Mouse (Mus musculus) hindbrain, postnatal 0 days (tissue): Measurements from ENCODE around the gene Arl6. TPM values are rescaled to one million over a fixed set of nuclear protein-coding genes. Genes with fewer than 3 reads are reported as not detected.

Experiments used
- ATAC-seq: fragments of 200-750 bp; cut with Nextera tagmentation; 2 replicates; pipeline ENCODE4 v1.8.0; 2017; ENCODE audit warnings: mild to moderate bottlenecking, moderate TSS enrichment, moderate library complexity
- DNase-seq: peaks from one replicate; pipeline ENCODE4 v3.0.0-alpha.2; 2015; ENCODE audit warnings: low spot score
- H3K27ac ChIP-seq: fragments of 300-500 bp; sonication (generic); 2 replicates; pipeline ENCODE4 v1.5.1; 2014; ENCODE audit warnings: mild to moderate bottlenecking
- H3K27me3 ChIP-seq: fragments of 300-500 bp; sonication (generic); 2 replicates; pipeline ENCODE4 v1.6.1; 2014; ENCODE audit warnings: low read length, mixed read lengths; ENCODE audit not compliant: insufficient read depth
- H3K36me3 ChIP-seq: fragments of 300-500 bp; sonication (generic); 2 replicates; pipeline ENCODE4 v1.6.1; 2014; ENCODE audit warnings: low read length, mixed read lengths; ENCODE audit not compliant: insufficient read depth
- H3K4me1 ChIP-seq: fragments of 300-500 bp; sonication (generic); 2 replicates; pipeline ENCODE4 v1.6.1; 2014; ENCODE audit warnings: antibody characterized with exemption, low read length, mixed read lengths; ENCODE audit not compliant: insufficient read depth
- H3K4me2 ChIP-seq: fragments of 300-500 bp; sonication (generic); 2 replicates; pipeline ENCODE4 v1.6.1; 2014; ENCODE audit warnings: low read depth, mild to moderate bottlenecking, low read length, moderate library complexity, mixed read lengths
- H3K4me3 ChIP-seq: fragments of 300-500 bp; sonication (generic); 2 replicates; pipeline ENCODE4 v1.5.1; 2014; ENCODE audit warnings: low read length
- H3K9ac ChIP-seq: fragments of 300-500 bp; sonication (generic); replicated peaks from 2 replicates; pipeline ENCODE4 v1.6.1; 2014; ENCODE audit warnings: mild to moderate bottlenecking, low read length, moderate library complexity, mixed read lengths
- H3K9me3 ChIP-seq: fragments of 300-500 bp; sonication (generic); 2 replicates; pipeline ENCODE4 v1.6.1; 2016; ENCODE audit warnings: low read length, mixed read lengths
- CTCF ChIP-seq: IDR thresholded peaks from 2 replicates; pipeline ENCODE4 v1.5.1; 2016; ENCODE audit warnings: antibody characterized with exemption, control low read depth, low read depth
- WGBS: fragments of 180-500 bp; shearing (Covaris S2); extraction: QIAGEN DNeasy Blood & Tissue Kit; methylation state at CpG from one replicate; pipeline ENCODE4 v1.1.7; 2014; 5-methylcytosine and 5-hydroxymethylcytosine counted together
- polyA plus RNA-seq: library from polyadenylated mRNA; unstranded; fragments of >200 nt; fragmentation: Nextera tagmentation; extraction: Ambion mirVana; gene quantifications from 2 replicates; pipeline ENCODE4 v1.2.1, GENCODE M21; 2015
- total RNA-seq: library from RNA; depleted of rRNA; stranded (reverse); fragments of >200 nt; gene quantifications from 2 replicates; pipeline ENCODE4 v1.2.3, GENCODE M21; 2014; rRNA removed

Arl6 gene
- total RNA-seq, result 26.6 and 29.1 TPM in 2 replicates
- 63.7 and 65.8 TPM in 2 replicates for polyA plus RNA-seq

DNA sequence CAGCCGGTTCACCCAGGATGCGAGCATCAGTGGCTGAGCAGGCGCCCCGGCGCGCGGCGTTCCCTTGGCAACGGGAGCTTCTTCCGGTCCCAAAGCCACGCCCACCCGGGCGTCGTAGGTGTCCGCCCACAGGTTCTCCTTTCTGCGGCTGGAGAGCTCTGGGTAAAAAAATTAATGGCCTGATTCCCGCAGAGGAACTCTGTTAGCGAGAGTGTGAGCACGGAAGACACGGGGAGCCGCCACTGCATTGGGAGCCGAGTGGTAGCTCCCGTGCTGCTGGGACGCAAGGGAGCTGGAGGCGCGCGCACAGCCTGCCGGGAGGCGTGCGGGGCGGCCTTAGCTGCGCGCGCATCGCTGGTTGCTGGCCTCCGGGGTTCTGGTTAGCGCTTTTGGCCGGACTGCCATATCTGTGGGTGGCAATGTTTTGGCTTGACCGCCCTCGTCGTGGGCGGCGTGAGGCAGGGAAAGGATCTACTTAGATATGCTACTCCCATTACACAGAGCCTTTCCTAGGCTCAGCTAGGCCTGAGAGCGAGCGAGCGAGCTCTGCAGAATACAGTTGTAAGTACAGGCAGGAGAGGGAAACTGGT, at the start of gene Arl6:
TSS of gene Arl6 (minus strand) at position 290 of the 590 bp plus-strand sequence.
- ATAC-seq, result peak; percentile 98
- no peaks in the 10 kb centered on the region for H3K9me3 ChIP-seq
- WGBS, result under 1% methylated on average over 46 of the region's 46 CpGs

DNA sequence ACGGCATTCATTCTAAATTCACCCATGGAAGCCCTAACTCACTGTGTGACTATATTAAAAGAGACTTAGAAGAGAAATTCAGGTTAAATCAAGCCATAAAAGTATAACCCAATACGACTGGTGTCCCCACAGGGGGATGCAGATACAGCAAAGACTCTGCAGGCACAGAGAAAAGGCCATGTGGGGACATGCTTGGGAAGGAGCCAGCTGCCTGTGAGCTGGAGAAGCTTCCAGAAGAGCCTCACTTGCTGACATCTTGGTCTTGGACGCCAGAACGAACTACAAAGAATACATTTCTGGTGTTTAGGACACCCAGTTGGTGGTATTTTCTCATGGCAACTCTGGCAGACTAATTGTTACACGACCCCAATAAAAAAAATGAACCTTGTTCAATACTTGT, 45.9 kb upstream of the Arl6 start:
- no peak overlapping the region for H3K27ac ChIP-seq
- H3K27me3 ChIP-seq, result no peaks in the 10 kb centered on the region
- no peaks in the 10 kb centered on the region for H3K36me3 ChIP-seq
- H3K9me3 ChIP-seq, result no peaks in the 10 kb centered on the region
- no peaks in the 10 kb centered on the region for H3K4me1 ChIP-seq
- H3K9ac ChIP-seq, result no peak overlapping the region
- peak; percentile 26 for DNase-seq
- no peak for TF ChIP-seq CTCF
- 56% methylated on average over 5 of the region's 5 CpGs for WGBS
- ATAC-seq, result no peak
- H3K4me3 ChIP-seq, result no peak overlapping the region
- H3K4me2 ChIP-seq, result no peak overlapping the region

More for the DNA sequence above, at the start of gene Arl6:
- H3K4me1 ChIP-seq, result no peaks in the 10 kb centered on the region
- H3K36me3 ChIP-seq, result no peaks in the 10 kb centered on the region
- peak within 1 kb of the TSS; percentile 93 for H3K27ac ChIP-seq
- H3K9ac ChIP-seq, result peak within 1 kb of the TSS; percentile 70
- peak; percentile 98 for DNase-seq
- H3K4me3 ChIP-seq, result peak within 1 kb of the TSS; percentile 85
- no peaks in the 10 kb centered on the region for H3K27me3 ChIP-seq
- no peak for TF ChIP-seq CTCF
- H3K4me2 ChIP-seq, result peak within 1 kb of the TSS; percentile 57

DNA sequence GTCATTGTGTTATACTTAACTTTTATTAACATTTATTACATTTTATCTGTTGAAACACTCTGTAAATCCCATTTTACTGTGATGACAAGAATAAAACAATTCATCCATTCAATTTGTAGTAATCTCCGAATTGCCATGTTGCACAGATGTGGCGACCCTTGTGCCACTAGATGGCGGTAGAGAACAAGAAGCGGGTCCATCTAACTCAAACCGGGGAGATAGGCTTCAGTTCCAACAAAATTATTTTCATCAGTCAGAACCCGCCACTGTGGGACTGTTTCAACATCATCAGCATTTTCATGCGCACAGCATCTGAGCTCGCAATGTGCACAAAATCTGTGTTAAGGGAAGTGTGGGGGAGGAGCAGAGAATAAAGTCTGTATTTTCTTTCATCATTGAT, 44.2 kb upstream of the Arl6 start:
- WGBS, result under 1% methylated on average over 8 of the region's 8 CpGs
- H3K27me3 ChIP-seq, result no peaks in the 10 kb centered on the region
- peak overlapping the region; percentile 31 for H3K4me2 ChIP-seq
- no peaks in the 10 kb centered on the region for H3K36me3 ChIP-seq
- no peak overlapping the region for H3K27ac ChIP-seq
- H3K4me3 ChIP-seq, result no peak overlapping the region
- ATAC-seq (peak; percentile 92), DNase-seq (peak; percentile 95)
- H3K9me3 ChIP-seq, result no peaks in the 10 kb centered on the region
- H3K4me1 ChIP-seq, result no peaks in the 10 kb centered on the region
- TF ChIP-seq CTCF, result peak; percentile 98
- no peak overlapping the region for H3K9ac ChIP-seq

DNA sequence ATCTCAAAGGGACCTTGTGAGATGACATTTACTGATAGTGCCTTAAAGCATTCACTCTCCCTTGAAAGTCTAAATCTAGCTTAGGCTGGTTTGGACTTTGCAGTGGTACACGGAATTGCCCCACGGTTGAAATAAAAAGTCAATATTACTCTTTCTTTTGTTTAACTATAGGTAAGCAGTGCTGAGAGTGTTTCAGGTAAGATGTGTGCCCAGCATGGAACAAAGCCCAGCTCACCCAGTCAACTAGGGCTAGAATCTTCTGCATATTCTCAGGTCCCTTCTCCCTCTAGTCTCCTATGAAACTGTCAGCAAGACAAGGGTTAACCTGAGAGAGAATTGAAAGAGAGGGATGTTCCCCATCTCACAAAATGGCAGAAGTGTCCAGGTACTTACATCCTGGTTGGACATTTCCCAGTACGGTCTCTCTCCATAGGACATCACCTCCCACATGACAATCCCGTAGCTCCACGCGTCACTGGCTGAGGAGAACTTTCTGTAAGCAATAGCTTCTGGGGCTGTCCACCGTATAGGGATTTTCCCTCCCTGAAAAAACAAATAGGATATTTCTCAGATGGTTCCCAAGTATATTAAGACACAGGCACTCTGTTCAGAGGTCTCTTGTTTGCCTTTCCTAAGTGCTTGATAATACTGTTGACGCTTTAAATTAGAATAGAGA, 43.2 kb upstream of the Arl6 start:
- Histone ChIP-seq H3K36me3 (no peaks in the 10 kb centered on the region), H3K9me3 (no peaks in the 10 kb centered on the region), H3K9ac (no peak overlapping the region), H3K4me2 (no peak overlapping the region), H3K4me3 (no peak overlapping the region), H3K27ac (no peak overlapping the region), H3K4me1 (no peaks in the 10 kb centered on the region), H3K27me3 (no peaks in the 10 kb centered on the region)
- TF ChIP-seq CTCF, result no peak
- no peak for DNase-seq
- WGBS, result 88% methylated on average over 8 of the region's 8 CpGs
- ATAC-seq, result no peak

DNA sequence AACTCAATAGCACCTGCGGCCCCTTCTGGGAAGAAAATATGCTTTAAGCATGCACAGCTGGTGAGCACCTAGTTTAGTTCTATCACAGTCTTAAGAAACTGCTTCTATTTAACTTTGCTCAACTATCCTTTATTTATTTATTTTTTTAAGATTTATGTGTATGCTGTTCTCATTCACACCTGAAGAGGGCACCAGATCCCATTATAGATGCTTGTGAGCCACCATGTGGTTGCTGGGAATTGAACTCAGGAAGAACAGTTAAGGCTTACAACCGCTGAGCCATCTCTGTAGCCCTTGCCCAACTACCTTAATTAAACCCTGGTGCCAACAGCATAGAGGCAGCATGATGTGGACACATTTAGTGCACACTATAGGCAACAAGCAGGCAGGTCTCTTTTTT, 27.7 kb upstream of the Arl6 start:
- peak; percentile 11; the same call in 1 of the 2 replicates for TF ChIP-seq CTCF
- Histone ChIP-seq H3K4me3 (no peak overlapping the region), H3K36me3 (no peaks in the 10 kb centered on the region), H3K27me3 (no peaks in the 10 kb centered on the region), H3K9me3 (no peaks in the 10 kb centered on the region), H3K9ac (no peak overlapping the region), H3K4me1 (no peaks in the 10 kb centered on the region), H3K4me2 (no peak overlapping the region), H3K27ac (no peak overlapping the region)
- no peak for ATAC-seq
- 84% methylated on average over 2 of the region's 2 CpGs for WGBS
- DNase-seq, result no peak

DNA sequence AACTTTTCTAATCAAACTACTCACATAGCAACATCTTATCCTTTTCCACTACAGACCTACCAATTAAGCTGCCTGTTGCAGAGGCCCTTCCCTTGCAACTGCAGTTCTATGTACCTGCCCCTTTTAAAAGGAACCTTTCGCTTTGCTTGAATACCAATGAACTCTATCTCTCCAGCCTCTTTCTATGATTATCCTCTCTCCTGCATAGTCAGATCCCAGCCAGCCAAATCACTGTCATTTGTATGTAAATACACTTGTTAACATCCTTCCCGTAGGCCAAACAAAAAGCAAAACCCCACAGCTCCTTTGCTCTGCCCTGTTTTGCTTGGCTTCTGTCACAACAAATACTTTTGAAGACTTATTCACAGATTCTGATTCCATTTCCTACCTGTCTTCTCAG, 4.6 kb upstream of the Arl6 start:
- DNase-seq (no peak), ATAC-seq (no peak)
- no peaks in the 10 kb centered on the region for H3K27me3 ChIP-seq
- no peak overlapping the region for H3K4me2 ChIP-seq
- TF ChIP-seq CTCF, result no peak
- 45% methylated on average over 2 of the region's 2 CpGs for WGBS
- no peak overlapping the region for H3K9ac ChIP-seq
- no peak overlapping the region for H3K27ac ChIP-seq
- no peaks in the 10 kb centered on the region for H3K9me3 ChIP-seq
- no peaks in the 10 kb centered on the region for H3K36me3 ChIP-seq
- H3K4me1 ChIP-seq, result no peaks in the 10 kb centered on the region
- no peak overlapping the region for H3K4me3 ChIP-seq

DNA sequence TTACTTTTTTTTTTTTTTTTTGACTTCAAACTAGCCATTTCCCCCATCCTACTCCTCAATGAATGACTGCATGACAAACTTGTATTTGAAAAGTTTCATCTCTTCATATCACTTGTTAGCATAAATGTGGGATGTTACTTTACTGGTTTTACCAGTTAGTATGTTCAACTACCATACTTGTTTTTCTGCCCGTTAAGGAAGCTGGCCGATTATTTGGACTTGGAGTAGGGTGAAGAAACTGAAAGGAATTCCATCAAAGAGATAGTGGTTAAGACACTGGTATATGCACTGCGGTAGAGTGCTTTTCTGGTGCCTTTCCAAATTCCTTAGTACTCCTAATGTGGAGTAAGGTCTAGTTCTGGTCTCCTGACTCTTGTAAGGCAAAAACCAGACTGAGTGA, 794 bp upstream of the Arl6 start:
- Histone ChIP-seq H3K4me1 (no peaks in the 10 kb centered on the region), H3K4me2 (peak overlapping the region; percentile 57), H3K4me3 (no peak overlapping the region; the same call in 1 of the 2 replicates), H3K9ac (no peak overlapping the region), H3K9me3 (no peaks in the 10 kb centered on the region), H3K27ac (peak overlapping the region; percentile 93; the same call in 1 of the 2 replicates), H3K36me3 (no peaks in the 10 kb centered on the region), H3K27me3 (no peaks in the 10 kb centered on the region)
- DNase-seq, result no peak
- TF ChIP-seq CTCF, result no peak
- no peak for ATAC-seq
- 89% methylated on average over 3 of the region's 3 CpGs for WGBS
